Mouse (Mus musculus) heart, embryonic 10.5 days (tissue): ENCODE results near the gene Hps6. TPM values are rescaled to one million over a fixed set of nuclear protein-coding genes. Genes with fewer than 3 reads are reported as not detected.

Experiments
- DNase-seq: peaks from one replicate; pipeline ENCODE4 v3.0.0-alpha.2; 2017; ENCODE audit warnings: low spot score
- H3K27ac ChIP-seq: fragments of 300-500 bp; sonication (generic); 2 replicates; pipeline ENCODE4 v1.5.1; 2016; ENCODE audit warnings: mild to moderate bottlenecking
- H3K27me3 ChIP-seq: fragments of 300-500 bp; sonication (generic); 2 replicates; pipeline ENCODE4 v1.6.1; 2016; ENCODE audit warnings: mild to moderate bottlenecking; ENCODE audit not compliant: poor library complexity, insufficient read depth, severe bottlenecking
- H3K36me3 ChIP-seq: fragments of 300-500 bp; sonication (generic); 2 replicates; pipeline ENCODE4 v1.6.1; 2016; ENCODE audit warnings: mild to moderate bottlenecking, moderate library complexity
- H3K4me1 ChIP-seq: fragments of 300-500 bp; sonication (generic); 2 replicates; pipeline ENCODE4 v1.6.1; 2016; ENCODE audit warnings: mild to moderate bottlenecking
- H3K4me3 ChIP-seq: fragments of 300-500 bp; sonication (generic); 2 replicates; pipeline ENCODE4 v1.5.1; 2016; ENCODE audit warnings: mild to moderate bottlenecking, moderate library complexity
- H3K9me3 ChIP-seq: fragments of 300-500 bp; sonication (generic); 2 replicates; pipeline ENCODE4 v1.6.1; 2016; ENCODE audit warnings: mild to moderate bottlenecking, moderate library complexity
- WGBS: fragments of 180-500 bp; shearing (Covaris S2); methylation state at CpG from one replicate; pipeline ENCODE4 v1.1.7; 2016; 5-methylcytosine and 5-hydroxymethylcytosine counted together
- polyA plus RNA-seq: library from polyadenylated mRNA; unstranded; fragments of >200 nt; fragmentation: Nextera tagmentation; extraction: Ambion mirVana; gene quantifications from 2 replicates; pipeline ENCODE4 v1.2.1, GENCODE M21; 2016

Hps6 gene
- polyA plus RNA-seq, 1 experiment from 2014 or later = 7.1 TPM

- WGBS = 66% methylated on average over 7 of the region's 7 CpGs
- H3K27me3 ChIP-seq = no peaks in the 10 kb centered on the region
- H3K9me3 ChIP-seq = no peaks in the 10 kb centered on the region
- peak overlapping the region; percentile 98 for H3K27ac ChIP-seq
- H3K36me3 ChIP-seq = no peaks in the 10 kb centered on the region
- H3K4me1 ChIP-seq = peaks cover 73% of the 10 kb centered on the region
- H3K4me3 ChIP-seq = peak overlapping the region; percentile 93
- DNase-seq = no peak
These were observed 40.1 kb downstream of the Hps6 start for GRCm38 (mm10) chr19:46043380-46043779.

GRCm38 (mm10) chr19:46044271-46044992 lies 41.1 kb downstream of the Hps6 start, which contains the start of gene Pprc1:
Pprc1 (plus strand) TSS chr19:46044886.
- Histone ChIP-seq H3K9me3 (no peaks in the 10 kb centered on the region), H3K36me3 (no peaks in the 10 kb centered on the region), H3K27me3 (no peaks in the 10 kb centered on the region), H3K4me1 (peaks cover 67% of the 10 kb centered on the region), H3K27ac (peak within 1 kb of the TSS; percentile 98), H3K4me3 (peak within 1 kb of the TSS; percentile 93)
- DNase-seq = no peak
- 1% methylated on average over 33 of the region's 34 CpGs for WGBS

GRCm38 (mm10) chr19:46044993-46045695 lies 41.8 kb downstream of the Hps6 start, which contains the start of gene Ldb1:
Ldb1 (minus strand) TSS chr19:46045214.
- peak within 1 kb of the TSS; percentile 98 for H3K27ac ChIP-seq
- H3K4me3 ChIP-seq = peak within 1 kb of the TSS; percentile 93
- peaks cover 63% of the 10 kb centered on the region for H3K4me1 ChIP-seq
- WGBS = under 1% methylated on average over 82 of the region's 84 CpGs
- peak; percentile 93 for DNase-seq
- H3K36me3 ChIP-seq = no peaks in the 10 kb centered on the region
- no peaks in the 10 kb centered on the region for H3K9me3 ChIP-seq
- no peaks in the 10 kb centered on the region for H3K27me3 ChIP-seq

DNA sequence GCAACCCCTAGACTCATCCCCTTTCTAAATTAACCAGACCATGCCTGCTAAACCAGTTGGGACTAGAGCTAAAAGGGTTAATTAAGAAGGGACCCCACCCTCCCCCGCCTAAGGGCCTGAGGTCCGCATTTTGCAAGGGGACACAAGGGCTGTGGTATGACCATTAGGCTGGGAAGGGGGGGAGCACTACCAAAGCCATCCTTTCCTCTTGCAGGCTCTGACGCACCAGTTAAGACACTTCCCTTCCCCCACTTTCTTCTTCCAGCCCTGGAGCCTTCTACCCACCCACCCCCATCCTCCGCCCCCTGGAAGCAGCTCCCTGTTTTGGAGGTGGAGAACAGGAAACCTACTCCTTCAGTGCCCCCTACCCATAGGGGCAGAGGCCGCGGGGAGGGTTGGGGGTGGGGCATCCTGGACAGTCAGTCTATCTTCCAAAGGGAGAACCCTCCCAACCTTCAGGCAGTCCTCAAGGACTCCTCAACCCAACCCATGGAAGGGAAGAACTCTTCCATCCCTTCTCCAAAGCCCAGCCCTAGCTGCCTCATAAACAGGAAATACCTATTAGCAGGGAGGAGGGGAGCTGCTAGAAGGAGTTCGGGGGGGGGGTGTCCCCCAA lies 42.5 kb downstream of the Hps6 start:
- no peaks in the 10 kb centered on the region for H3K27me3 ChIP-seq
- H3K9me3 ChIP-seq = no peaks in the 10 kb centered on the region
- peak overlapping the region; percentile 93 for H3K4me3 ChIP-seq
- H3K27ac ChIP-seq = peak overlapping the region; percentile 98
- no peaks in the 10 kb centered on the region for H3K36me3 ChIP-seq
- no peak for DNase-seq
- peaks cover 58% of the 10 kb centered on the region for H3K4me1 ChIP-seq
- 0% methylated on average over 7 of the region's 7 CpGs for WGBS

GRCm38 (mm10) chr19:46046621-46047025 lies 43.3 kb downstream of the Hps6 start:
- Histone ChIP-seq H3K9me3 (no peaks in the 10 kb centered on the region), H3K36me3 (no peaks in the 10 kb centered on the region), H3K4me3 (peak overlapping the region; percentile 93; the same call in 1 of the 2 replicates), H3K27me3 (no peaks in the 10 kb centered on the region), H3K27ac (peak overlapping the region; percentile 98), H3K4me1 (peaks cover 50% of the 10 kb centered on the region)
- DNase-seq = no peak
- 2% methylated on average over 10 of the region's 10 CpGs for WGBS

DNA sequence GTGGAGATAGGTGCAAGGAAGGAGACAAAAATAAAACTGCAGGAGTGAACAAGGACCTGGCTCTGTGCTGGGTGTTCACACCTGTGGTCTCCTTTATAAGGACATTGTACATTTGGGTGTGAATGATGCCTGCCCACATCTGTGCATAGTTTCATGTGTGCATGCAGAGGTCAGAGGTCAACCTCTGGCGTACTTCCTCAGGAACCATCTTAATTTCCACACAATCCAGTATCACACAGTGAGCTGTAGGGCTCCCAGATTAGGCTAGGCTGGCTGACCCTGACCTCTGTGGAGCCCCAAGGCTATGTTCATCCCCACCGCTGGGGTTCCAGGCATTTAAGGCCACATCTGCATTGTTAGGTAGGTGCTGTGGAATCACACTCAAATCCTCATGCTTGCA lies 44.1 kb downstream of the Hps6 start:
- H3K36me3 ChIP-seq = no peaks in the 10 kb centered on the region
- H3K4me1 ChIP-seq = peaks cover 42% of the 10 kb centered on the region
- H3K4me3 ChIP-seq = no peak overlapping the region
- H3K27me3 ChIP-seq = no peaks in the 10 kb centered on the region
- WGBS = 61% methylated on average over 2 of the region's 2 CpGs
- H3K9me3 ChIP-seq = no peaks in the 10 kb centered on the region
- no peak for DNase-seq
- H3K27ac ChIP-seq = no peak overlapping the region

GRCm38 (mm10) chr19:46049129-46049528 lies 45.8 kb downstream of the Hps6 start:
- Histone ChIP-seq H3K4me1 (peaks cover 25% of the 10 kb centered on the region), H3K4me3 (no peak overlapping the region), H3K27me3 (no peaks in the 10 kb centered on the region), H3K27ac (no peak overlapping the region), H3K36me3 (no peaks in the 10 kb centered on the region), H3K9me3 (no peaks in the 10 kb centered on the region)
- WGBS = 69% methylated on average over 4 of the region's 4 CpGs
- DNase-seq = no peak

DNA sequence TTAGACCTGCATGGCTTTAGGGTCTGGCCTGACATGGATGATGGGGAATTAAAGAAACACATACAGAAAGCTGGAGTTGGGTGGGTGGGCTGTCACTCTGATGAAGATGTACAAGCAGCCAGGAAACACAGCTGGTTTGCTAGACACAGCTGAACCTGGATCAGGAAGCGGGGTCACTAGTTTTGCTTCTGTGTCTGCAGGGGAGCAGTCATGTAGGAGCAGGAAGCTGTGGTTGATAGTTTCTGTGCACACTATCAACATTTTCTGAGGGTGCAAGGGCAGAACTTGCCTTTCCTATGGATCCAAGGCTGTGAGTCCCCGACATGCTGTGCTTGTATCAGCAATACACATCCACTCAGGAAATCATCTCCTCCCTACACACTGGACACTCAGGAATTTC lies 47.2 kb downstream of the Hps6 start:
- Histone ChIP-seq H3K4me3 (no peak overlapping the region), H3K27ac (no peak overlapping the region), H3K36me3 (no peaks in the 10 kb centered on the region), H3K27me3 (no peaks in the 10 kb centered on the region), H3K4me1 (peaks cover 21% of the 10 kb centered on the region), H3K9me3 (no peaks in the 10 kb centered on the region)
- DNase-seq = no peak
- 65% methylated on average over 2 of the region's 2 CpGs for WGBS

Other genes starting within 250 kb of the Hps6 start
- gene Mgea5, start 219.7 kb upstream of the Hps6 start, polyA plus RNA-seq = 39.6 and 52.5 TPM in 2 replicates
- gene Kcnip2, start 187.4 kb upstream of the Hps6 start, polyA plus RNA-seq = 0.35 and 0.53 TPM in 2 replicates
- gene Armh3, start 5.0 kb upstream of the Hps6 start, polyA plus RNA-seq = 16.0 and 16.6 TPM in 2 replicates
- gene Pprc1, start 41.4 kb downstream of the Hps6 start, polyA plus RNA-seq = 38.9 and 50.2 TPM in 2 replicates
- gene Ldb1, start 41.7 kb downstream of the Hps6 start, polyA plus RNA-seq = 62.2 and 79.7 TPM in 2 replicates
- 80.2 and 117 TPM in 2 replicates for gene Nolc1, start 72.4 kb downstream of the Hps6 start, polyA plus RNA-seq
- 0.10 TPM in 1 of 2 replicates, not detected in the other for gene Elovl3, start 128.4 kb downstream of the Hps6 start, polyA plus RNA-seq
- gene Pitx3, start 144.8 kb downstream of the Hps6 start, polyA plus RNA-seq = 0.87 and 0.89 TPM in 2 replicates
- gene Gbf1, start 149.0 kb downstream of the Hps6 start, polyA plus RNA-seq = 50.0 and 50.8 TPM in 2 replicates